Mouse (Mus musculus): Measurements from ENCODE around the gene Hcfc2. TPM values are rescaled to one million over a fixed set of nuclear protein-coding genes. Genes with fewer than 3 reads are reported as not detected.

Gene Hcfc2
- 10 to 100 TPM; 28.5 to 32.5 TPM for total RNA-seq (2021)
- long read RNA-seq, experiment 1, partial matches to known transcripts = 8 of 12 reads
- long read RNA-seq, experiment 1, other reads (novel, unspliced or antisense) = 4 of 12 reads
- long read RNA-seq, experiment 2, partial matches to known transcripts = 4 of 5 reads
- long read RNA-seq, experiment 2, other reads (novel, unspliced or antisense) = 1 of 5 reads

DNA sequence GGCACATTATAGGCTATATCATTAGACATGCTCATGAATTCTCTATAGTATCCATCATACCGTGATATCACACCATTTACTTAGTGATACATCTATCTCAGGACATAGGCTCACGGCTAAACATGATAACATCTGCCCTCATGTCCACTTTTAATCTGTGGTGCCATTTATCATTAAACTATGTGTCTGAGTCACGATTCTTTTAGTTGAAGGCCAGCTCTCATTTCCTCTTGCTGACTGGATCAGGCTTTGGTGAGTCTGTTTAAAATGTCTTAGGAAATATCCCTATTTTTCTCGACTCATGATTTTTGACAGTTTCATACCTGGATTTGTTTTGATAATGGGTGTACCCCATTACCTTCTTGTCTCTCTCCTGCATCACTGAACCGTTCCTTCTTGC, at the start of gene Hcfc2:
Gene Hcfc2, plus strand, starts transcription at position 205 of the 400 bp plus-strand sequence.
- DNase-seq = peak in 1 of 2 experiments; percentile 12

DNA sequence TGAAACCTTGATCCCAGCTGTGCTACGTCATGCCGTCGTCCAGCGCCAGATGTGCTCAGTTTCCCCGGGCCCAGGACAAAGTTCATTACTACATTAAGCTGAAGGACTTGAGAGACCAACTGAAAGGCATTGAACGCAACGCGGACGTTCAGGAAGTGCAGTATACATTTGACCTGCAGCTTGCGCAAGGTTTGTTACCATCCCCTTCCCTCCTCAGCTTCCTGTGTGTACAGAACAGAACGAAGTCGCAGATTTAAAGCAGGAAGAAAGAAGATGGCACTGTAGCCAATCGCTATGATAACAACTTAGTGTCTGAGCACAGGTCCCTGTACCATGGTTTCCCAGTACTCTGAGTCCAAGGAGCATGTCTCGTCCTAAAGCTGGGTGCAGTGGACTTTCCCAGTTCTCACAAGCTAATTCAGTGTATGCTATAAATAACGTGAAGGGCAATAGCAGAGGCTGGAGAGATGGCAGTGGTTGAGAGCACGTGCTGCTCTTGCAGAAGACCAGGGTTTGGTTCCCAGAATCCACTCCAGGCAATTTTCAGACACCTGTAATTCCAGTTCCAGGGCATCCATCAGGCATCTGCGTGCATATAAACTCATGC, 48.7 kb upstream of the Hcfc2 start:
- no peak for DNase-seq

DNA sequence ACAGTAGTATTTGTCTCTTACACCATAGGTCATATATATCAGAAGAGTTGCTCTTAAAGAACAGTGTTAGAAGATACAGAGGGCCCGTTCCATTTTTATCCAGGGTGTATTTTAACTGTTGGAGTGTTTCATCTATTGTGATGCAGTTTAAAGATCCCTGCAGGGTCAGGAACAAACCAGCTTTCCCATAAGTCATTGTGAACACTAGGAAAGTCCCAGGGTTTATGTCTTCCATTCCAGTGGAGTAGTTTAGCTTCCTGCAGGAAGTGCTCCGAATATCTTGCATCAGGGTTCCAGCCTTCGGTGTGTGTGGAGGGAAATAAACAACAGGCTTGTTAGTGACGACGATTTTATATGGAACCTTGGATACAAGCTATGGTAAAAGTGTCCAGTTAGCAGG, 44.7 kb upstream of the Hcfc2 start:
- no peak for DNase-seq

DNA sequence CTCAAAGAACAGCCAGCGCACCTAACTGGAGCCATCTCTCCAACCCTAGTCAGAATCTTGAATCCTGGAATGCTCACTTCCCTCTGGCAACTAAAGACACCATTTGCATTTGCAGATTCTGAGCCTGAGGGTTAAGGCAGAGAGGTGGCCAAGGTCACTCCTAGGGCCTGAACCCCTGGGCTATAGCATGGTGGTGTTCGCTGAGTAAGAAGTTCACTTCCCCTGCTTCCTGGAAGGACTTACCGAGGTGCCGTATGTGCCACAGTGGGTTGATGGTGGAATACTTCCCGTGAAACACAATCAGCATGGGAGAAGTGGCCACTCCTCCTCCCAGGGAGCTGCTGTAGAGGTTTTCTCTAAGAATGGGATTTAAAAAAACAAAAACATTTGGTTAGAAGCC, 43.3 kb upstream of the Hcfc2 start:
- DNase-seq = no peak

DNA sequence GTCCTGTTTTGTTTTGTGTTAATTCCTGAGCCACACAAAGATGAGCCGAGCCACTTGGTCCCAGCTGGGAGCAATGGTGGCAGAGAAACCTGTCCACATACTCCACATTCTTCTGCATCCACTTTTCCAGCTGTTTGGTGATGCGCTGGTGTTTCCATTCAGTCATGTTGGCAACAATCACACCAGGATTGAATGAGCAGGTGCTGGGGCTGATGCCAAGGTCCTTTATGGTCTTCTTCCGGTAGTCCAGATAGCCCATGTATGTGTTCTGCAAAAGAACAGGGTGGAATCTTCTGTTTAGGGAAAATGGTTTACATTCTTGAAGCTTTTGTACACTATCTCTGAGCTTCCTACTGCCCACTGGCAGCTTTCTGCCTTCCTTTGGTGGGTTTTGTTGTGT, 41.4 kb upstream of the Hcfc2 start:
- no peak for DNase-seq

DNA sequence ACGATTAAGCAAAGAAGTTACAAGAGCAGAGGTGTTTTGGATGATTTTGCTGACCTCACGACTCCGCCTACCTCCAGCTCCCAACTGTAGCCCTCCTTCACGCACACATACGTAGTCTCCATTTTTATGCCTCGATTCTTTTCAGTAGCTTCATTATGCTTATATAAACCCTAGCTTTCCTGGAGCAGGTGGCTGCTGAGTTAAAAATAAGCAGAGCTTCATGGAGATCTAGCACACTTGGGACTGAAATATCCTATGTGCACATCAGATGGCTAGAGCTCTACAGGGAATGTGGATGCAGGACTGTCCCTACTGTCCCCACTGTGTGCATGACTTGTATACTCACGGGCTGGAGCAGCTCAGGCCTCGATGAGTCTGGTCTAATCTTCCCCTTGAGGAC, 34.1 kb upstream of the Hcfc2 start:
- DNase-seq = no peak

DNA sequence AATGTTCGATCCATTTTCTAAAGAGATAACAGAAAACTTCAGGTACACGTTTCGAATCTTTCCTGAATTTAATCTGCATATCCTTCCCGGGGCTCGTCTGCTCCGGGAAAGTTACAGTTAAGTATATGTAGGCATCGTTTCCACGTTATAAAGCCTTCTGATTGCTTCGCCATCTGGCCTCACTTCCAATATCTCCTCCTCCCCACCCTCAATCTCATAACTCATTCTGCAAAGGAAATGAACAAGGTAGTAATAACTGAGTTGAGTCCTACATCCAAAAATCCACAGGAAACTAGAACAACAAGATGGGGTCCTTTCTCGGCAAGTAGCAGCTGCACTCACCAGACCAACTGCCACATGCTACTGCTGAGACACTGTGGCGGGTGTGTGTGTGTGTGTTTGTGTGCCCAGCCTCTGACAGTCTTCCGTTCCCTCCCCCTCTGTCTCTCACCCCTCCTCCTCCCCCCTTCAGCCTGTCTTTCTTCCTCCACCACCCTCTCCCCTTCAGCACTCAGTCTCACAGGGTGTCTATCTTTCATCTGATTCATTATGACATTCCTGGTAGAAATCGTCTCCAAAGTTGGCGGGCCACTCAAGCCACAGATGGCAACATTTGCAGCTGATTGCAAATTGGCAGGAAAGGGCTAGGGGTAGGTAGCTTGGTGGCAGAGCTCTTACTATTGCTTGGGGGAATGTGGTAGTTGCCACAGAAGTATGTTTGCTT, 33.5 kb upstream of the Hcfc2 start:
- no peak for DNase-seq

DNA sequence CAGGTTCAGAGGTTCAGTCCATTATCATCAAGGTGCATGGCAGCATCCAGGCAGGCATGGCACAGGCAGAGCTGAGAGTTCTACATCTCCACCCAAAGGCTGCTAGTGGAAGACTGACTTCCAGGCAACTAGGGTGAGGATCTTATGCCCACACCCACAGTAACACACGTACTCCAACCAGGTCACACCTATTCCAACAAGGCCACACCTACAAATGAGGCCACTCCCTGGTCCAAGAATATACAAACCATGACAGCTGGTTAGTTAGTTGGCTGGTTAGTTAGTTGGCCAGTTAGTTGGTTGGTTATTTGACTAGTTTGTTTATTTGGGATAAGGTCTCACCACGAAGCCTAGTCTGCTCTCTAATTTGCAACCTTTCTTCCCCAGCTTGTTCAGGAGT, 32.7 kb upstream of the Hcfc2 start:
- DNase-seq = no peak

DNA sequence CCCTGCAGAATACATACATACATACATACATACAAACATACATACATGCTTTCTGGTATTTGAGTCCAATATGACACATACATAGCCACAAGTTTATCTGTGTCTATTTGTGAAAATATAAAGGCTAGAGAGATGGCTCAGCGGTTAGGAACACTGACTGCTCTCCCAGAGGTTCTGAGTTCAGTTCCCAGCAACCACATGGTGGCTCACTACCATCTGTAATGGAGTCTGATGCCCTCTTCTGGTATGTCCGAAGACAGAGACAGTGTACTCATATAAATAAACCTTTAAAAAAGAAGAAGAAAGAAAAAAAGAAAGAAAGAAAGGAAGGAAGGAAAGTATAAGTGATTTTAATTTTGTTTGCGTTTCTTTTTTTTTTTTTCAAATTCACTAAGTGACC, 30.0 kb upstream of the Hcfc2 start:
- no peak for DNase-seq

DNA sequence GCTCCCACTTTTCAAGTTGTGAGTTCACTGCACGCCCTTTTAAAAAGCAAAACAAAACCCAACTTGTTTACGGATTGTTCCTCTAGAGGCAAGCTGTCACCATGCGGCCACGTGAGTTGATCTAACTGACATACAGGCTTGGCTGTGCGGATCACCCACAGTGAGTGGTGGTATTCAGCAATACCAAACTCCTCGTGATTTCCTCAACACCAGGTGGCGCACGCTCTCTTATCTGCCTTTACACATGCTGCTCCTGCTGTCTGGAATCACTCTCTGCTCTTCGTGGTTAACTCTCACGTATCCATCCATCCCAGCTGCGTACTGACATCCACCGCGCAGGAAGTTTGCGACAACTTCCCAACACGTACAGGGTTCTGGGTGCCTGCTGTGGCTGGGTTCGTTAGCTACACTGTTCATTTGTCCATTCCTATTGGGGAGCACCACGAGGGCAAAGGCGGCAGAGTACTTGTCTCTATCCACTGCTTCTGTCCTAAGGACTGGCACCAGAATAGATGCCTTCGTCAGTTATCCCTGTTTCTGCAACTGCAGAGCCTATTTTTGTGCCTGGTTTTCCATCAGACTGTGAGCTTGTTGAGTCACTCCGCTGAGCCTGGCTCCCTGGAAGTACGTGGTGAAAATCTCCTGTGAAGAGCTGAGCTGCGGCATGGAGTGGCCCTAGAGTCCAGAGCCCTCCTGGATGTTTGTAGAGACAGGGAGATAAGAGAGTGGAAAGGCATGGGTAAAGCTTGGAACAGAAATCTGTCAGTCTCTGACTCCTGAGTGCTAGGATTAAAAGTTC, 29.3 kb upstream of the Hcfc2 start:
- DNase-seq = peak; percentile 87 to 88

DNA sequence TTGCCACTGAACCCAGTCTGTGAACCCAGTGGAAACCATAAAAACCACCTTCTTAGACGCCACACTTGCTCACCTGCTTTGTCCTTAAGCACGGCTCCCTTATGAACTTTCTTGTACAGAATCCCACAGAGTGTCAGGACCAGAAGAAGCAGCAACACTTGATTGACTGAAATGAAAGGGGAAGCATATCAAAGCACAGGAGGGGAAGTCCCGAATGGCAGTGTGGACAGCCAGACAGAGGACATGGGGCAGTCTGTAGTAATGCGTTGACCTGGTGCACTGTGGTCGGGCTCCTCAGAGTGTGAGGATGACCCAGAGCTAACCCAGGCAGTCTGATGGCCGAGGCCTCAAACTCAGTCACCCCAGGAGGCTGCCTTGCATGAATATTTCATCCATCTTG, 25.8 kb upstream of the Hcfc2 start:
- no peak for DNase-seq

DNA sequence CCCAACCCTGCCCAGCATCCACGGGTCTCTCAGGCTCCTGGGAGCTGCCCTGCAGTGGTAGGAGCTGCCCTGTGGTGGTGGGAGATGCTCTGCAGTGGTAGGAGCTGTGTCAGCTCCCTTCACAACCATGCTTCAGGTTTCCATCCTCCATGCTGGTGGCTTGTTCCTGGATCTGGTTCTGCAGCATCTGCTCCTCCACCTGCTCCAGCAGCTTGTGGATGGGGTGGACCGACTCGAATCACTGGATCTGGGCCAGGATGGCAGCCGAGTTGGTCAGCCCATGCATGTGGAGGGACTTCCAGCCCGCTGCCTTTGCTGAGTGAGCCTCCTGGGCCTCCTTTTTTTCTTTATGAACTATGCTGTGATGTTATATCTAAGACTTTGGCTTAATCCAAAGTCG, 19.0 kb upstream of the Hcfc2 start:
- no peak for DNase-seq

DNA sequence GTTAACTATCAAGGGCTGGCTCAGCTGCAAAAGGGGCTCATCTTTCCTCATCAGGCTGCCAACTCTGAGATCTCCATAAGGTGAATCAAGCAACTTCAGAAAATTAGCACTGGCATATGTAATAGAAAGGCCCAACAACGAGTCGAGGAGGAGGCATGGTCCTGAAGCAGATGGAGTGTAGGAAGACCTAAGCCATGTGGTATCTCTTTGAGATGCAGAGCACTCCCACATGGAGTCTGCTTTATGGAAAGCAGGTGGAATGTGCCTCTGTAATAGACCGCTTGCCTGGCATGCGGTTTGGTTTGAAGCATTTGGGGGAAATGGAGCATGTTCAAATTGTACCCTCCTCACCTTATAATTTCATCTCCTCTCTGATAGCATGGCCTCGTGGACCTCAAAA, 15.2 kb upstream of the Hcfc2 start:
- no peak for DNase-seq

DNA sequence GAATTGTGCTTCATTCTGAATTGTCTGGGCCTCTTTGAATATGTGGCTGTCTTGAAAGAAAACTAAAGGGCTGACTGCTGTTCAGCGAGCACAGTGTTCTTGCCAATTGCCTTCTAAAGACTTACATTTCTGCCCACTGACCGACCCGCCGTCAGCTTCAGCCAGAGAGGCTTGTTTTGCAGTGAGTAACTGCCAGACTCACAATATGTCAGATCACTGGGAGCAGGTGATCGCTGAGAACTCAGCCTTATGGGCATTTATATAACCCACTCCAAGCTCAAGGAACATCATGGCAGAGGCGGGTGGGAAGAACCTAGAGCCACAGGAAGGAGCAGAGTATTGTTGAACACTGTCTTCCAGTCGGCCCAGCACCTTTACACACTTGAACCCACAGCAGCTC, 14.3 kb upstream of the Hcfc2 start:
- DNase-seq = no peak

DNA sequence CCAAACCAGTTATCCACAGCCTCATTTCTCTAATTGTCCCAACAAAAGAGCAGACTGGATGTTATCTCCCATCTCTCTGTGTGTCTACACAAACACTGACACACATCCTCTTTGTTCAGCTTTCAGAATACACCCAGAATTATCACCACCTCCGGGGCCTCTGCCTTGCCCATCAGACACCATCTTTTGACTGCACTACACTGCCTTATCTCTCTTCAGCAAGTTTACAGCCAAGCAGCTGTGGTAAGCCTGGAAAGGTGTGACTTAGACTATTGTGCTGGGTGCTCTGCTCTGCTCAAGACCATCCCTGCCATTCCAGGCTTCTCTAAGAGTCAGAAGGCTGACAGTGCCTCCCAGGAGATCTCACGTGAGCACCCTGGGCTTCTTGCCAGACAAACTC, 10.5 kb upstream of the Hcfc2 start:
- no peak for DNase-seq

DNA sequence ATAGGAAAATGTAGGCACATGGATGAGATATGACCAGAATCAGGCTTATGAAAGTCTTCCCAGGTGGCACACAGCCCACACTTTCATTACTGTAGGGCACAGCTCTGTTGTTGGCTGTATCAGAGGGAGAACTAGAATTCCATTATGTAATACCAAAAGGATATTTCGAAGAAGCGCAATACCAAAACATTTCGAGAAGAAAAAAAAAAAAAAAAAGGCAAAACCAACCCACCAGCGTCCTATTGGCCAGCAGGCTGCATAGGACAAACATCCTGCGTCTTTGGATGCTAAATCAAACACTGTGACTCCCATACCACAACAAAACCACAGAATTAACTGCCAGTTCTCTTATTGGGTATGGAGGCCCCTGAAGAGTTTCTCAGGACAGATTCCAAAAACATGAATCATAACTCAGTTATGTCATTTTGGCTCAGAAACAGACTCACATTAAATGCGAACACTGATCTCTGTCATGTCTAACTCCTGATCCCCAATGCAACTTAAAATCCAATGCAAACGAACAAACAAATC, 6.2 kb upstream of the Hcfc2 start:
- peak in 1 of 2 experiments; percentile 29 for DNase-seq

DNA sequence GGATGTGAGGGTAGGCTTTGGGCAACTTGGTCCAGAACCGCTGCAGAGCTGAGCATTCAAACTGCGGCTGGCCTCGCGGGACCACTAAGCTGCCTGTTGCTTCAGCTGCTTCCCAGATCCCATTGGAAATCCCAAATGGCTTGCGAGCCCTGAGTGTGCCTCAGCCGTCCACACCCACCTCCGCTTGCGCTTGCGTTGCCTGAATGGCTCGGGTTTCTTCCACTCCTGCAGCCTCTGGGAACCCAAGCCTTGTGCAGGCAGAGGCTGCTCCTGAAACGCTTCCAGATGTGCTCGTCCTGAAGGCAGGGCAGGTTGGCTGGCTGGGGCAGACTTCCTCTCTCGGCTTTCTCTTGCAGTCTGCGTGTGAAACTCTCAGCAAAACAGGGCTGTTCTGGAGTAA, 5.5 kb upstream of the Hcfc2 start, which contains the start of gene Glt8d2:
Gene Glt8d2, minus strand, starts transcription at position 157 of the 400 bp plus-strand sequence.
- peak; percentile 61 to 67 for DNase-seq

DNA sequence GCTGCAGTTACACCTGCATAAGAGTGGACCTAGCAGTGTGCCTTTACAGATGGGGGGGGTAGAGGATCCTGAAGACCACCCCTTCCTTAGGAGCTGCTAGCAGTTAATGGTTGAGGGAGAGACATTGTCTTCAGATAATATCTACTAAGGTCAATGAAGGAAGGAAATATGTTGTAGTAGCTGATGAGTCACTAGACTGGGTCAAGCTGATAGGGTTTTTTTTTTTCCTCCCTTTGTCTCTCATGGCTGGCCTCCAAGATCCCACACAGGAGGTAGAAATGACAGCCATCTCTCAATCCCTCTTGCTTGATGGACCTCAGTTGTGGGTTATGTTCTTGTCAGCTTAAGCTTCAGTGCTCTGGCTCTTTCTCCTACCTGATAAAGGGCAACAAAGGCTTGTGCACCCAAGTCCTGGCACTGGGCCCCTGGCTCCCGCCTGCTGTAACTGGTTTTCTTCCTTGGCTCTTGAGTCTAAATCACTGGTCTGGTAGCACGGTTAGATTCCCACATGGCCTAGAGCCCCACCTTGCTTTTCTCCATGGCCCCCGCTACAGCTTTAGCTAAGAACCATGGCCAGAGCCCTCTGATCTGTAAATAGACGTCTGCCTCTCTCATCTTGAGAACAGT, 606 bp downstream of the Hcfc2 start:
- DNase-seq = peak; percentile 11 to 20

DNA sequence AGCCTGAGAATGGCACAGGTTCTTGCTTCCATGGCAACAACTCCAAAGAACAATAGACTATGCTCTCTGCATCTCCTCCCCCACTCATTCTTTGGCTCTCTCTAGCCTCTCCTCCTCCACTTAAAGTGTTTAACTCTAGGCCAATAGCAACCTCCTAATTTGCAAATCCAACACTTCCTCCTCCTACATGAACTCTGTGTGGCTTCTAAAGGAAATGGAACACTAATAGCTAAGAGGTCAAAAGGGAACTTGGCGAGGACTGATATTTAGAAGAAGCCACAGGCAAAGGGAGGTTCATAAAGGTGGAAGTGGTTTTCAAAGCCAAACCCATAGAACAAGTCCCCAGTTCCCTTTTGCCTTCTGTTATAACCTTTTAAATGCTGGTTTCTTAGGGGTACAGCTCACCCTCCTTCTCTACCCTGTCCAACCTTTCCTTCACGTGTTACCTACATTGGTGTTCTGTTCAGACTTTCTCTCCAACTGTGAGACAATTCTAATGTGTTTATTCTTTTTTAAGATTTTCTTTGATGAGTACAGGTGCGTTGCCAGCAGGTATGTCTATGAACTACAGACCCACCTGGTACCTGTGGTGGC, 1.4 kb downstream of the Hcfc2 start:
- DNase-seq = no peak

DNA sequence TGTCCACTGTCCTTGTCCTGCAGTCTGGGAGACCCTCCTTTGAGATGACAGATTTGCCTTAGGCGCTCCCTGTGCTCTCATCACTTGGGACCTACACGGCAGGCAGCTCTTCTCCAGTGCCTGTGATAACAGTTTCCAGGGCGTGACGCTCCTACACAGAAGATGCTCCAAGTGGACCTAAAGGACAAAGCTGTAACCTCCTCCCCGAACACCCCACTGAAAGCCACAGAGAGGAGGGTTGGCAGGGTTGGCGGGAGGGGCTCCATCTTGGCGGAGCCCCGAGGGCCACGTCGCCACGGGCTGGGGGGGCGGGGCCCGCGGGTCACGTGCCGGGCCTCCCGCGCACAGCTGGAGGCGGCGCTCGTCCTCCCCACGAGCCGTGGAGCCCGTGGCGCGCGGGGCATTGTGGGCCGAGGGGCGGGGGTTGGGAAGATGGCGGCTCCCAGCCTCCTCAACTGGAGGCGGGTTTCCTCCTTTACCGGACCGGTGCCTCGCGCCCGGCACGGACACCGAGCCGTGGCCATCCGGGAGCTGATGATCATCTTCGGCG, 2.8 kb downstream of the Hcfc2 start:
- peak; percentile 95 to 98 for DNase-seq

DNA sequence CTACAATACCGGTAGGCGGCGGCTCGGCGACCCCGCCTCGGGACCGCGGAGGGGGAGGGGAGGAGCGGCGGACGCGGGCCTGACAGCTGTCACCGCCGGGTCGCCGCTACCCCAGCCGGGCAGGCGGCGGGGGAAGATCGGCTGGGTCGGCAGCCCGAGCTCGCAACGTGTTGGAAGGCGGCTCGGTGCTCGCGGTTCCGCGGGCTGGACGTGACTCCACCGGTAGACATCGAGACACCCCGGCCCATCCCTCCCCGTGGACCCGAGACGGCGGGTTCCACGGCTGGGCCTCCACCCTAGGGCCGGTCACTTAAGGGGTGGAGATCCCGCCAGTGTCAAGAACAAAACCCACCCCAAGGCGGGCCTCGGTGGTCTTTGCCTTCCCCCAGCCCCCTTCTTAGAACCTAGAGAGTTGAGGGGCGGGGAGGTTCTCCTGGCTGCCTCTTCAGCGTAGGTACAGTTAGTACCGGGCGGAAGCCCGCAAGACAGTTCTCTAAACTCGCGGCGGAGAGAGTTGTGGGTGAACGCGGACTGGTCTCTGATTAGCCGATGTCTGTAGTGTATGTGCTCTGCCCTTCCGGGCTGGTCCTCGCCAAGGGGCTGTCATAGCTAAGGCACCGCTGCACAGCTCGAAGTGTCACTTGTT, 3.5 kb downstream of the Hcfc2 start:
- peak in 1 of 2 experiments; percentile 25 for DNase-seq
